Mouse (Mus musculus): ENCODE results near the gene Msrb2. TPM values are rescaled to one million over a fixed set of nuclear protein-coding genes. Genes with fewer than 3 reads are reported as not detected.

The Msrb2 gene
- polyA plus RNA-seq (2015; fragmentation: Nextera tagmentation; extraction: Ambion mirVana): 22.0 and 24.2 TPM in 2 replicates

DNA sequence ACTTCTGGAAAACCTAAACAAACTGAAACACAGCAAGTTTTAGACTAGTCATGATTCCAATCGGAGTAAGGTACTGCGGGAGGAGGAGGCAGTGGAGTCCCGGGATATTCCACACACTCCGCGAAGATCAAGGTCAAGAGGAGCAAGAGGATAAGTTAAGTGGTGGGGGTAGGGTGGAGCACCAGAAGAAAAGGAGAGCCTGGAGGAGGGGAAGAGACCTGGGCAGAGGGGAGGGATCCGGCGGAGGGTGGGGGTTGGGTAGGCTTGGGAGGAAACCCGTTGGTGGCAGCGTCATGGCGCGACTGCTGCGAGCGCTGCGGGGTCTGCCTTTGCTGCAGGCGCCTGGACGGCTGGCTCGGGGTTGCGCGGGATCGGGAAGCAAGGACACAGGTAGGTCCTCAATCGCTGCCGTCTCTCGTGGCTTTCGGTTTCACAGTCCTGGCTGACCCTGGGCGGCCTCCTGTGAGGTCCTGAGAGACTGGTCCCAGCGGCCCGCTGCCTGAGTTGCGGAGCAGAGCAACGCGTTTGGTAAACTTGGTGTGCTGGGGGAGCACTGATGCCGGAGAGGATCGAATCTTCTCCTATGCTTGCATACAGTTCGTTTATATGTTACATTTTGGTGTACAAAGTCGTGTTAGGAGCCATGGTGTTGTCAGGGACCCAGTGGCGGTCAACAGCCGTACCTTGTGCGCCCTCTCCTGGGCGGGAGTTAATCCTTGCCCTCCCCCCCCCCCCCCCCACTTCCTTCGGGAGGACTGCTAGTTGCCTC is at the start of gene Msrb2:
Msrb2 (plus strand) TSS at position 51 of the 769 bp plus-strand sequence.
- Histone ChIP-seq H3K27ac (peak within 1 kb of the TSS; percentile 77), H3K4me1 (0 out of 2 replicates have a peak, but pooled peaks cover 3% of the 10 kb centered on the region), H3K4me3 (replicated peaks) (peak within 1 kb of the TSS; percentile 75), H3K27me3 (replicated peaks) (no peaks in the 10 kb centered on the region), H3K4me2 (peak within 1 kb of the TSS; percentile 69), H3K9me3 (no peaks in the 10 kb centered on the region), H3K36me3 (no peaks in the 10 kb centered on the region), H3K9ac (peak within 1 kb of the TSS; percentile 57)
- peak; percentile 88 for ATAC-seq (ENCODE audit: insufficient read depth, low FRiP score, low read depth)
- under 1% methylated on average over 39 of the region's 39 CpGs for WGBS

DNA sequence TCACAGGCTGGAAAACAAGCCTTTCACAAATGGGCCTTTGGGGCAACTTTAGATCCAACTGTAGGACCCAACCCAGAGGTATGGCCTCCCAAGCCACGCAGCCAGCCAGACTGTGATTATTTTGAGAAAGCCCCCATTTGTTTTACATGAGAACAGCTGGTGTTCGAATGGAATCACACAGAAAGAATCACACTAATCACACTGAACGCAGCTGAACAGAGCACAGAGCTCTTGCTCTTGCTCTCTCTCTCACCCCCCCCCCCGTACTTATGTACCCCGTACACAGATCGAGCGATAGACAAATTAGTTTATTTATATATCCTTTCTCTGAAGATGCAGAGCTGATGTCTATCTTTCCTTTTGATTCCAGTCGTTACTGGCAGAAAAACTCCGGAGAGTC is 48.8 kb upstream of the Msrb2 start:
- no peak overlapping the region for H3K4me2 ChIP-seq
- H3K4me3 ChIP-seq (replicated peaks): no peak overlapping the region
- no peak for ATAC-seq (ENCODE audit: insufficient read depth, low FRiP score, low read depth)
- H3K36me3 ChIP-seq: no peaks in the 10 kb centered on the region
- H3K4me1 ChIP-seq: no peaks in the 10 kb centered on the region
- H3K27ac ChIP-seq: no peak overlapping the region
- H3K9ac ChIP-seq: no peak overlapping the region
- H3K27me3 ChIP-seq (replicated peaks): no peaks in the 10 kb centered on the region
- 67% methylated on average over 9 of the region's 9 CpGs for WGBS
- H3K9me3 ChIP-seq: no peaks in the 10 kb centered on the region

DNA sequence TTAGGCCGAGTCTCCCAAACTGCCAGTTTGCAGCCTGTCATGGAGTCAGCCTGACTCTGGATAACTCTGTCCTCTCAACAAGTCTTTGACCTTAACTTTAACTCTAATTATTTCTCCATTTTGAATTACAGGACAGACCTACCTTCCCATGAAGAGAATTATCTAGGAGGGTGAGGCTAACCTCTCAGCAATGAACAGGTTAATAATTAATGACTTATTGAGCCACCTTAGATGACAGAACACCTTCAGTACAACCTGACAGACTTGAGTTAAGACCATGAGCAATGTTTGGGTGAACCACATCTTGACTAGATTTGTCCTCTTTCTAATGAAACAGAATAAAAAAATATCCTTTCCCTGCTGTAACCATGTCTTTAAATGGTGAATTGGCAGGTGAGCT is 44.9 kb upstream of the Msrb2 start:
- H3K27ac ChIP-seq: no peak overlapping the region
- no peaks in the 10 kb centered on the region for H3K9me3 ChIP-seq
- 91% methylated on average over 1 of the region's 1 CpGs for WGBS
- H3K36me3 ChIP-seq: no peaks in the 10 kb centered on the region
- no peak overlapping the region for H3K9ac ChIP-seq
- H3K4me3 ChIP-seq (replicated peaks): no peak overlapping the region
- no peak overlapping the region for H3K4me2 ChIP-seq
- no peaks in the 10 kb centered on the region for H3K27me3 ChIP-seq (replicated peaks)
- no peaks in the 10 kb centered on the region for H3K4me1 ChIP-seq
- no peak for ATAC-seq (ENCODE audit: insufficient read depth, low FRiP score, low read depth)

DNA sequence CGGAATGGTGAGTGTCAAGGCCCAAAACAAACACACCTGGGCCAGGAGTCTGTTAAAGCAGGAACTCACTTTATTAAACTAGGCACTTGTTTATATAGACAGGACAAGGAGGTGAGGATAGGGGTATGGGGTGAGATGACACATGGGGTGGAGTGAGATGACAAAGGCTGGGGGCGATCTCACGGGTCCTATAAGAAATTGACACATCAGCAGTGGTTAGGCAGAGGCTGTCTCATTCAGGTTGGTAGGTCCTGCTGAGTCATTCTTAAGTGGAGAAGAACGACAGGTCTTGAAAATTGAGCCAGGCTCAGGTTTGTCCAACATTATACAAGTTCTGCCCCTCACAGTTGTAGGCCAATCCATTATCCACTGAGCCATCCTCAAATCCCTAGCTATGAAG is 43.4 kb upstream of the Msrb2 start:
- no peaks in the 10 kb centered on the region for H3K27me3 ChIP-seq (replicated peaks)
- no peak overlapping the region for H3K9ac ChIP-seq
- no peak overlapping the region for H3K4me2 ChIP-seq
- H3K9me3 ChIP-seq: no peaks in the 10 kb centered on the region
- no peak overlapping the region for H3K4me3 ChIP-seq (replicated peaks)
- H3K36me3 ChIP-seq: no peaks in the 10 kb centered on the region
- ATAC-seq (ENCODE audit: insufficient read depth, low FRiP score, low read depth): no peak
- H3K27ac ChIP-seq: no peak overlapping the region
- 55% methylated on average over 4 of the region's 4 CpGs for WGBS
- no peaks in the 10 kb centered on the region for H3K4me1 ChIP-seq

DNA sequence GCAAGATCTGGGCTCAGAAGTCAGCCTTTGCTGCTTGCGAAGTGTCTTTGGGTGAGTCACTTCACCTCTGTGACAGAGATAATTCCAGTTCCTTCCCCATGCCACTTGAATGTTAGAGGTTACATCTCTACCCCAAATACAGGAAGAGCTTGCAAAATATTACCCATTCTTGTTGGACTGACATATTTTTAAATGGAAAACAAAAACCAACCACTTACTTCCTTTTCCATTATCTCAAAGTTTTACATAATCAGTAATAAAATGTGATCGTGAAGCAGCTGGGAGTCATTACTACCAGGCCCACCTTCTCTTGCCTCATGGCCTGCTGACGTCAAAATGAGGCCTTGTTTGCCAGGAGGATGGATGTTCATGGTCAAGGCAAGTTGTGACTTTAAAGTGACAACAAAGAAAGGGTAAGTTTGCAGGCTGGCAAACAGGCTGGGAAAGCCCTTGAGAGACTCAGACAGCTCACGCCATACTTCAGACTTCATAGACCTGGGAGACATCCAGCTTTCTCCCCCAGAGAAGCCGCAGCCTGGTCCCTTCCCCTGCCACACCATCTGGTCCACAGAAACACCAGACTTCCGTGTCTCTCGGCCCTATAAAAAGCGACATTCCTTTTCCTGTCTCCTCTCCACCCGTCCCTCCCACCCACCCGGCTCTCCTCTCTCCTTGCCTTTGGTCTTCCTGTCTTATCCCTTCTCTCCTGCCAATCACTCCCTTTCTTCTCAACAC is 27.2 kb upstream of the Msrb2 start:
- 36% methylated on average over 10 of the region's 10 CpGs for WGBS
- Histone ChIP-seq H3K27me3 (replicated peaks) (no peaks in the 10 kb centered on the region), H3K9ac (no peak overlapping the region), H3K36me3 (no peaks in the 10 kb centered on the region), H3K9me3 (no peaks in the 10 kb centered on the region), H3K4me1 (no peaks in the 10 kb centered on the region; the same call in 1 of the 2 replicates), H3K27ac (no peak overlapping the region), H3K4me2 (peak overlapping the region; percentile 36), H3K4me3 (replicated peaks) (no peak overlapping the region; the same call in 1 of the 2 replicates)
- ATAC-seq (ENCODE audit: insufficient read depth, low FRiP score, low read depth): peak; percentile 22; the same call in 1 of the 2 replicates

DNA sequence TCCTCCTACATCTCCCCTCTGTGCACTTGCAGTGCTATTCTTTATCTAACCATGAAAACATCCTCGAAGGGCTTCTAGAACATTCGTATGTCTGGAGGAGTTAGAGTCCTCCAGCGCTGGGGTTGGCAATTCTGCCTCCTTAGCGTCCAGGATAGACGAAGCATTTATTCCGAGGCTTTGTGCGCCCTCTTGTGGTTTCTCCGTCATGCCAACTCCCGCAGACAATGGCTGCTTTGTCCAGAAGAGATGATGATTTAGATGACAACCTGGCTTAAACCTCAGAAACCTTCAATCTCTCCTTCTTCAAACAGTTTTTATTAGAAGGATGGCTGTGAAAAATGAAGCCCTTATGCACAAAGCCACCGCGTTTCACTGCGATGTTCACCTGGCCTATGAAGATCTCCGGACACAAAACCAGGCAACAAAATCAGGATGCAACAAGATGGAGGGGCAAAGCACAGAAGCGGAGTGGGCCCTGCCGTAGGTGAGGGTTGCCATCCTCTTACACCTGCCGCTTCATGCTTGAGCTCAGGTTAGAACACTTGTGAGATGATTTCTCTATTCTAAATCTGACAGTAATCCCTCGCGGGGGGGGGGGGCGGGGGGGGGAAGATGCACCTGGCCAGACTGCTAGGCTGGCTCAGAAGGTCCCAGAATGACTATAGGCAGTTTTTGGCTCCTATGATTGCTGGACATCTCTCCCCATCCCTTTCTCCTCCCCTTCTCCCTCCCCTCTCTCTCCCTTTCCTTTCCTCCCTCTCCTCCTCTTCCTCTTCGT is 26.4 kb upstream of the Msrb2 start:
- no peak overlapping the region for H3K9ac ChIP-seq
- H3K27me3 ChIP-seq (replicated peaks): no peaks in the 10 kb centered on the region
- no peak overlapping the region for H3K27ac ChIP-seq
- whole genome bisulfite sequencing: 21% methylated on average over 19 of the region's 20 CpGs
- peak overlapping the region; percentile 36 for H3K4me2 ChIP-seq
- H3K9me3 ChIP-seq: no peaks in the 10 kb centered on the region
- ATAC-seq (ENCODE audit: insufficient read depth, low FRiP score, low read depth): peak; percentile 35; the same call in 1 of the 2 replicates
- no peak overlapping the region; the same call in 1 of the 2 replicates for H3K4me3 ChIP-seq (replicated peaks)
- H3K36me3 ChIP-seq: no peaks in the 10 kb centered on the region
- H3K4me1 ChIP-seq: no peaks in the 10 kb centered on the region; the same call in 1 of the 2 replicates

DNA sequence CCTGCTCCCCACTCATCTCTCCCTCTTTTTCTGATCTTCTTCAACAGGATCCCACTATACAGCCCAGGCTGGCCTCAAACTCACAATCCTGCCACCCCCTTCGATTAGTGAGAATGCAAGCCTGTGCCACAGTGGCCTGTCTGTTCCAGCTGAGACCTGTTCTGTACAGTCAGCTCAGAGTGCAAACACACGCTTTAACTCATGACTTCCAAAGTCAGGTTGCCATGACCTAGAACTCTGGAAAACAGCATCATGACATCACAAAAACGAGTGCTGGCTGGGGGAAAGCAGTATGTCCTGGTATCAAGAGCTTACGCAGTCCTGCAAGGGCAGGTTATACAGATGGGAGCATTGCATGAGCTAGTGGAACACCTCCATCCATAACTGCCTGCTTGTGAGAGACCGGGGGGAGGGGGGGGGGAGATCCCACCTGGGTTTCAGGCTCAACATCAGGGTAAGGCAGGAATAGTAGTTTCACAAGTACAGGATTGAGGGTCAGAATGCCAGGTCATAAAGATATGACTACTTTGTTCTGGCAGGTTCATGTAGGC is 25.8 kb upstream of the Msrb2 start:
- H3K4me2 ChIP-seq: no peak overlapping the region
- no peak overlapping the region for H3K27ac ChIP-seq
- no peaks in the 10 kb centered on the region for H3K9me3 ChIP-seq
- no peaks in the 10 kb centered on the region; the same call in 1 of the 2 replicates for H3K4me1 ChIP-seq
- H3K4me3 ChIP-seq (replicated peaks): no peak overlapping the region
- H3K27me3 ChIP-seq (replicated peaks): no peaks in the 10 kb centered on the region
- H3K36me3 ChIP-seq: no peaks in the 10 kb centered on the region
- ATAC-seq (ENCODE audit: insufficient read depth, low FRiP score, low read depth): no peak
- H3K9ac ChIP-seq: no peak overlapping the region
- 69% methylated on average over 5 of the region's 5 CpGs for WGBS

DNA sequence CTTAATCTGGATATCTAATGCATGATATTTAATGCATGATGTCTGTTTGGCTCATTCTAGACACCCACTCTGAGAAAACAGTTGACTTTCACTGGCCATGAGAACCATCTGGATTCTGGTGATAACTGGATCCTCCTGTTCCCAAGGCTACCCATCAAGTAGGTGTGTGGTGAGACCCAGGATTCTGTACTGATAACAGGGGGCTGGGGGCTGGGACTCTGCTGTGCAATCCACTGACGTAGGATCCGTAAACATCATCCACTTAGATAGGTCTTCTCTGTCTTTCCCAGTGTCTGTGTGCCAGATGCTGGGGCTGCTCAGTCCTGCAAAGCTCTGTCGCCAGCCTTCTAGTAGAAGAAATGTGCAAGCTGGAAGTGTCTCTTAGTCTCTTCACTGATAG is 22.8 kb upstream of the Msrb2 start:
- Histone ChIP-seq H3K36me3 (no peaks in the 10 kb centered on the region), H3K27me3 (replicated peaks) (no peaks in the 10 kb centered on the region), H3K4me1 (no peaks in the 10 kb centered on the region; the same call in 1 of the 2 replicates), H3K9ac (no peak overlapping the region), H3K4me2 (no peak overlapping the region), H3K4me3 (replicated peaks) (no peak overlapping the region), H3K9me3 (no peaks in the 10 kb centered on the region), H3K27ac (no peak overlapping the region)
- 65% methylated on average over 3 of the region's 3 CpGs for WGBS
- no peak for ATAC-seq (ENCODE audit: insufficient read depth, low FRiP score, low read depth)

DNA sequence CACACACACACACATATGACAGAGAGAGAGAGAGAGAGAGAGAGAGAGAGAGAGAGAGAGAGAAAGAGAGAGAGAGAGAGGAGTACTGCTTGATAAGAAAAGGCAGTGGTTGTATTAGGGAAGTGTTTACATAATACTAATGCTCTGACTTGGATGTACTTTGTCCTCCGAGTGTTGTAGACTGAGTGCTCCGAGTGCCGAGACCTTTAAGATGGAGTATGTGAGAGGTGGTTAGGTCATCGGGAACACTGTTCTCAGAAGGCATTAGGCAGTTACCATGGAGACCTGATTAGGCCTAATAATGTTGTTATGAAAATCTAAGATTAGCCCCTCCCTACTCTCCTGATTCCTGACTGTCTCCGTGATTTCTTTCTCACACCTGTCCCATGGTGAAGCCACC is 21.1 kb upstream of the Msrb2 start:
- Histone ChIP-seq H3K9me3 (no peaks in the 10 kb centered on the region), H3K9ac (no peak overlapping the region)
- ATAC-seq (ENCODE audit: insufficient read depth, low FRiP score, low read depth): no peak

DNA sequence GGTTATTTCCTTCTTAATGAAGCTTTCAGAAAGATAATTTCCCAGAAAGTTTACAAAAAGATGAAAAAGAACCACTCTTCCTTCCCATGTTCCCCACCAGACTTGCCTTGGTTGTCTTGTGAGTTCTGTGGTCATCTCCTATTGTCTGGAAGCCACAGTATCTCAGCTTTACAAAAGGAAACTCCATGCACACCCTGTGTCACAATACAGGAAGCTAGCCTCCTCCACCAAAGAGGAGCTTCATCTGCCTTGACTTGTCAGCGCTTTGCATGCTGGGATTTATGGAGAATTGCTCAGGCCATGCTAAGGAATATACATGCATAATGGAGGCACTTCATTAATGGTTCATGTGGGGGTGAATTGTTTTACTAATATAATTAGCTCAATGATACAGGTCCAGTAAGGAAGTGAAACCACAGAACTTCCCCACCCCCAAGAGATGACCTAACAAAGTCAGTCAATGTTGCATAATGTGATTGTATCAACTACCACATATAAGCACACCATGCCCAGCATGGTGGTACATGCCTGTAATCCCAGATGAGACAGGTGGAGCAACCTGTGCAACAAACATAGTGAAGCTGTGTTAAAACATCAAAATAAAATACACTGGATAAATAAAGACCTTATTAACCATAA is 19.5 kb upstream of the Msrb2 start:
- Histone ChIP-seq H3K4me3 (replicated peaks) (no peak overlapping the region), H3K27ac (no peak overlapping the region), H3K4me2 (no peak overlapping the region), H3K9me3 (no peaks in the 10 kb centered on the region), H3K4me1 (no peaks in the 10 kb centered on the region), H3K9ac (no peak overlapping the region), H3K27me3 (replicated peaks) (no peaks in the 10 kb centered on the region), H3K36me3 (no peaks in the 10 kb centered on the region)
- ATAC-seq (ENCODE audit: insufficient read depth, low FRiP score, low read depth): no peak
- 88% methylated on average over 1 of the region's 1 CpGs for WGBS

More for the DNA sequence above, 21.1 kb upstream of the Msrb2 start:
- no peak overlapping the region for H3K27ac ChIP-seq
- 49% methylated on average over 5 of the region's 5 CpGs for WGBS
- no peak overlapping the region for H3K4me2 ChIP-seq
- no peaks in the 10 kb centered on the region for H3K27me3 ChIP-seq (replicated peaks)
- H3K4me3 ChIP-seq (replicated peaks): no peak overlapping the region
- no peaks in the 10 kb centered on the region for H3K36me3 ChIP-seq
- no peaks in the 10 kb centered on the region for H3K4me1 ChIP-seq

DNA sequence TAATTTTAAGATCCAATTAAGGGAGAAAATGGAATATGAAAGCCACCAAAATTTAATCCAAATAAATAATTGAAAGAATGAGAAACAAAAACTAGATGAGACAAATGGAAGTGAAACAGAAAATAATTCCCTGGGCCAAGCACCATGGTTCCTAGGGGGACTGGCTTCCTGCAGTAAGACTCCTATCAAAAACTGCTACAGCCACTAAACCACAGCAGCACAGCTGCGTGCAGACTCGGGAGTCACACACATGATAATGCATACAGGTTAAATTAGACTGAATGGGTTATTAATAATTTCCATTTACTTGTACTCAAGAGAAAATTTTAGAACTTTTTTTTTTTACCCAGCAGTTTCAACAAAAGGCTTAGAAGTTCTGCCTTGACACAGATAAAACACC is 18.1 kb upstream of the Msrb2 start:
- 90% methylated on average over 2 of the region's 2 CpGs for WGBS
- Histone ChIP-seq H3K4me2 (no peak overlapping the region), H3K9ac (no peak overlapping the region), H3K4me1 (no peaks in the 10 kb centered on the region), H3K27me3 (replicated peaks) (no peaks in the 10 kb centered on the region), H3K4me3 (replicated peaks) (no peak overlapping the region), H3K36me3 (no peaks in the 10 kb centered on the region), H3K9me3 (no peaks in the 10 kb centered on the region), H3K27ac (no peak overlapping the region)
- no peak for ATAC-seq (ENCODE audit: insufficient read depth, low FRiP score, low read depth)

Data from stomach, embryonic 15.5 days (tissue).